Mouse (Mus musculus) erythroblast, embryonic 14.5 days (primary cell): ENCODE data around the gene Ssx2ip. TPM values are rescaled to one million over a fixed set of nuclear protein-coding genes. Genes with fewer than 3 reads are reported as not detected.

ENCODE experiments used
- H3K27me3 ChIP-seq: 2 replicates; pipeline ENCODE4 v1.6.1; 2012; ENCODE audit warnings: inconsistent platforms; ENCODE audit not compliant: control insufficient read depth
- H3K36me3 ChIP-seq: 2 replicates; pipeline ENCODE4 v1.6.1; 2012; ENCODE audit warnings: mild to moderate bottlenecking, inconsistent platforms; ENCODE audit not compliant: control insufficient read depth
- H3K4me1 ChIP-seq: 2 replicates; pipeline ENCODE4 v1.6.1; 2012; ENCODE audit warnings: inconsistent platforms; ENCODE audit not compliant: control insufficient read depth
- H3K4me3 ChIP-seq: replicated peaks from 2 replicates; pipeline ENCODE3; 2012; ENCODE audit warnings: moderate library complexity, mild to moderate bottlenecking, inconsistent platforms
- H3K9me3 ChIP-seq: 2 replicates; pipeline ENCODE4 v1.6.1; 2012; ENCODE audit warnings: low read length, inconsistent platforms, mixed read lengths; ENCODE audit not compliant: control insufficient read depth
- GATA1 ChIP-seq: IDR thresholded peaks from 2 replicates; pipeline ENCODE4 v1.6.1; 2012; ENCODE audit warnings: low read length, inconsistent platforms, mixed read lengths
- TAL1 ChIP-seq: IDR thresholded peaks from 3 replicates; pipeline ENCODE4 v1.6.1; 2012; ENCODE audit warnings: low read length, inconsistent platforms, mixed read lengths
- polyA plus RNA-seq: library from polyadenylated mRNA; stranded (reverse); fragments of >175 nt; gene quantifications from 2 replicates; pipeline ENCODE4 v1.2.3, GENCODE M21; 2012

Gene Ssx2ip
- polyA plus RNA-seq, 1 experiment: 7.2 TPM

GRCm38 (mm10) chr3:146412008-146412407, 7.6 kb downstream of the Ssx2ip start:
- peaks cover 96% of the 10 kb centered on the region for H3K4me1 ChIP-seq
- H3K36me3 ChIP-seq: peaks cover 100% of the 10 kb centered on the region

DNA sequence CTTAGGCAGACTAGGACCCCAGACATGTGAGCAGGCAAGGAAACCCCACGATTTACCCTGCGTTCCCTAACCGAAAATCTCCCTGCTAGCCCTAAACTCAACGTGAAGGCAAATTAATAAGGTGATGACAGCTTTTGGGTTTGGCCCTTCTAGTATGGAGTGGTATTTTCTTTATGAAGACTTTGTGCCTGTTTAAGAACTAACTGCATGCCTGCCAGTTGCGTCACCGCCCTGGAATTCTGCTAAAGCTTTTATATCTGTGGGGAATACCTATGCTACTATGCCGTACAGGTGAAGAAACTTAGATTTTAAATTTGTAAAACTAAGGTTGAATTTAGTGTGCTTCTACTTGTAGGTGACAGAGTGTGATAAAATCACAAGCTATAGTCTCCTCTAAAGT, 8.0 kb downstream of the Ssx2ip start:
- peaks cover 7% of the 10 kb centered on the region for H3K9me3 ChIP-seq
- peaks cover 100% of the 10 kb centered on the region for H3K36me3 ChIP-seq
- peaks cover 96% of the 10 kb centered on the region for H3K4me1 ChIP-seq
- H3K4me3 ChIP-seq: no peak overlapping the region
- H3K27me3 ChIP-seq: no peaks in the 10 kb centered on the region
- TF ChIP-seq GATA1 (no peak), TAL1 (no peak)

More at GRCm38 (mm10) chr3:146412008-146412407, 7.6 kb downstream of the Ssx2ip start:
- Histone ChIP-seq H3K4me3 (no peak overlapping the region), H3K27me3 (no peaks in the 10 kb centered on the region), H3K9me3 (peaks cover 6% of the 10 kb centered on the region)
- TF ChIP-seq TAL1 (no peak), GATA1 (no peak)

- TF ChIP-seq TAL1: no peak
- no peak for TF ChIP-seq GATA1
- Histone ChIP-seq H3K4me1 (peaks cover 93% of the 10 kb centered on the region), H3K4me3 (no peak overlapping the region), H3K27me3 (no peaks in the 10 kb centered on the region), H3K9me3 (peaks cover 7% of the 10 kb centered on the region), H3K36me3 (peaks cover 100% of the 10 kb centered on the region)
Measured at GRCm38 (mm10) chr3:146413016-146413415, 8.6 kb downstream of the Ssx2ip start.

- H3K4me1 ChIP-seq: peaks cover 85% of the 10 kb centered on the region
- peaks cover 7% of the 10 kb centered on the region for H3K9me3 ChIP-seq
- TF ChIP-seq GATA1: no peak
- H3K36me3 ChIP-seq: peaks cover 100% of the 10 kb centered on the region
- H3K4me3 ChIP-seq: no peak overlapping the region
- no peaks in the 10 kb centered on the region for H3K27me3 ChIP-seq
Measured at GRCm38 (mm10) chr3:146413992-146414391, 9.6 kb downstream of the Ssx2ip start.

DNA sequence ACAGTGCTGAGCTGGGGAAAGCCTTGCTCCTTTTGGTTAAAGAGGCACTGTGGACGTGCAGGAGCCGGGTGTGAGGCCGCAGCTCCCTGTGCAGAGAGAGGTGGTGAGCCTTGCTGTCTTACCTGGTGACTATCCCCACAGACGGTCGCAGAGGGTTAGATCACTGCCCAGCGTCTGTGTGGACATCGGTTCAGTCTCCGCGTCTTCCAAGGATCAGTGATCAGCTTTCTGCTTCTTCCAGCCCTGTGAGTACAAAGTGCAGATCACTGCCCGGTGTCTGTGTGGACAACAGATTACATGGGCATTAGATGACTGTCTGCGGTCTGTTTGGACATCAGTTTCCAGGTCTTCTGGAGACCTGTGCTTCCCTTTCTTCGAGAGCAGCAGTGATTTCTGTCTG, 10.1 kb downstream of the Ssx2ip start:
- Histone ChIP-seq H3K4me1 (peaks cover 79% of the 10 kb centered on the region), H3K9me3 (peaks cover 7% of the 10 kb centered on the region), H3K36me3 (peaks cover 100% of the 10 kb centered on the region), H3K4me3 (no peak overlapping the region), H3K27me3 (no peaks in the 10 kb centered on the region)
- no peak for TF ChIP-seq GATA1

DNA sequence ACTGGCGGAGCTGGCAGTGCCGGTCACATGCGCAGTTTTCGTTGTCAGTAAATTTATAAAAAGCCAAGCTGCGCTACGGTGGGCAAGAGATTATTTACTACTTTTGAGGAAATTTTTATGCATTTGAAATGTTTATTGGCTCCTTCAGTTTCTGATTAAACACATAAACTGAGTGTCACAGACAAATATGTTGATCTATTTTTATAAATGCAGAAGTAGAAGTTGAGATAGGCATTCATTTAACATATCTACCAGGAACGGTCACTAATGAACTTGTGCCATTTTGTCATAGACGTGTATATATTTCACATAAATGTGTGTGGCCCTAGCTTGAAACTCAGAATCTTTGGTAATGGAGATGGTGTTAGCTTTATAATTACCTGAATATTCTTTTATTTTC, 13.4 kb downstream of the Ssx2ip start:
- Histone ChIP-seq H3K36me3 (peaks cover 100% of the 10 kb centered on the region), H3K9me3 (peaks cover 7% of the 10 kb centered on the region), H3K4me3 (no peak overlapping the region), H3K27me3 (no peaks in the 10 kb centered on the region), H3K4me1 (peaks cover 58% of the 10 kb centered on the region)
- TF ChIP-seq GATA1 (no peak), TAL1 (no peak)

GRCm38 (mm10) chr3:146418901-146419300, 14.5 kb downstream of the Ssx2ip start:
- Histone ChIP-seq H3K4me1 (peaks cover 53% of the 10 kb centered on the region), H3K9me3 (peaks cover 4% of the 10 kb centered on the region), H3K4me3 (no peak overlapping the region), H3K36me3 (peaks cover 100% of the 10 kb centered on the region), H3K27me3 (no peaks in the 10 kb centered on the region)
- TF ChIP-seq TAL1 (no peak), GATA1 (no peak)

DNA sequence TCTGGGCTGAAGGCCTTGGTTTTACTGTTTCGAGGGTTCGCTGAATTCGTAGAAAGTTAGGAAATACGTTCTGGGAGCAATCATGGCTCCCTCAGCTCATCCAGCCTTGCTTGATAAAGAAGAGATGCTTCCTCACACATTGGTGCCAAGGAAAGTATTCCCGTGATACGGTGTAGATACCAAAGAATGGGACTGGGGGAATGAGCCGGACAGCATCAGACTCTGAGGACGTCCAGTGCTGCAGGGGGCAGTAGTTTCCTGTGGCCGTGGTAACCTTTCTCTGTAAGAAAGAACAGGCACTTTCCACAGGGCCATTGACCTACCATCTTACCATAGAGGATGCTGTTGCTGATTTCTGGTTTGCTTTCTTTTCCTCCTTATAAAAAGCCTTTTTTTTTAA, 15.1 kb downstream of the Ssx2ip start:
- H3K9me3 ChIP-seq: peaks cover 4% of the 10 kb centered on the region
- H3K4me1 ChIP-seq: peaks cover 47% of the 10 kb centered on the region
- peaks cover 98% of the 10 kb centered on the region for H3K36me3 ChIP-seq
- H3K4me3 ChIP-seq: no peak overlapping the region
- TF ChIP-seq TAL1: no peak
- no peak for TF ChIP-seq GATA1
- H3K27me3 ChIP-seq: no peaks in the 10 kb centered on the region

DNA sequence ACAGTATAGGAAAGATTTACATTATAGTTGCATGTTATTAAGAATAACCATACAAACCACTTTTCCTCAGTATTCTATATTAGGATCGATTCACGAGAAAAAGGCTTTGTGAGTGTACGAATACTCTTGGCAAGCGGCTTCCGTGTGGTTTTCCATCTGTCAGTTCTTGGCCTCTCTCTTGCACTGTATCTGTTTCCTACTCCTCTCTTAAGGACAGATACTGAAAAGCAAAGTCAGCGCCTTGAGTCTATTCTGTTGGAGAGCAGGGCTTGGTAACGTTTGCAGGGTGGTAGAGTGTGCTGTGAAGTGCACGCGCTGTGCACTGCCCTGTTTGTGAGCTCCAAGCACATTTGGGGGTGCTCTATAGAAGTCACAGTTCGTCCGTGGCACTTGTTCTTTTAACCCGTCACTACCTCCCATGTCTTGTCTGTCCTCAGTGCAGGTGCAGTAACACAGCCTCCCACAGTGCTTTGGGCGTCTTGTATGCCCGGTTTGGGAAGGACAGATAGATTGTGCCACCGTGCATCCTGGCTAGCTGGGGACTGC, 15.6 kb downstream of the Ssx2ip start:
- Histone ChIP-seq H3K4me1 (peaks cover 42% of the 10 kb centered on the region), H3K9me3 (peaks cover 4% of the 10 kb centered on the region), H3K36me3 (peaks cover 98% of the 10 kb centered on the region), H3K27me3 (no peaks in the 10 kb centered on the region), H3K4me3 (no peak overlapping the region)
- TF ChIP-seq TAL1: no peak
- TF ChIP-seq GATA1: no peak

GRCm38 (mm10) chr3:146421787-146422186, 17.3 kb downstream of the Ssx2ip start:
- peaks cover 26% of the 10 kb centered on the region for H3K4me1 ChIP-seq
- TF ChIP-seq TAL1 (no peak), GATA1 (no peak)
- peaks cover 93% of the 10 kb centered on the region for H3K36me3 ChIP-seq

More at GRCm38 (mm10) chr3:146421787-146422186, 17.3 kb downstream of the Ssx2ip start:
- no peaks in the 10 kb centered on the region for H3K27me3 ChIP-seq
- no peak overlapping the region for H3K4me3 ChIP-seq
- peaks cover 3% of the 10 kb centered on the region for H3K9me3 ChIP-seq
